Mouse (Mus musculus) cortical plate, adult 2 months (tissue): ENCODE data around the gene Lamc1. TPM values are rescaled to one million over a fixed set of nuclear protein-coding genes. Genes with fewer than 3 reads are reported as not detected.

Experiments
- H3K27ac ChIP-seq: fragments of 200-500 bp; 2 replicates; pipeline ENCODE4 v1.5.1; 2012; ENCODE audit warnings: low read length, control low read depth, inconsistent platforms; ENCODE audit not compliant: insufficient read depth
- H3K4me1 ChIP-seq: fragments of 200-500 bp; 2 replicates; pipeline ENCODE4 v1.6.1; 2011; ENCODE audit warnings: low read length; ENCODE audit not compliant: control insufficient read depth, insufficient read depth
- H3K4me3 ChIP-seq: fragments of 200-500 bp; 2 replicates; pipeline ENCODE4 v1.5.1; 2011; ENCODE audit warnings: mild to moderate bottlenecking, low read length, control low read depth; ENCODE audit not compliant: insufficient read depth
- CTCF ChIP-seq: fragments of 200-500 bp; IDR thresholded peaks from 2 replicates; pipeline ENCODE4 v1.5.1; 2011; ENCODE audit warnings: mild to moderate bottlenecking, control low read depth, low read length; ENCODE audit not compliant: insufficient read depth; ENCODE audit errors: extremely low read depth
- POLR2A ChIP-seq: fragments of 200-500 bp; IDR thresholded peaks from 2 replicates; pipeline ENCODE4 v1.6.1; 2011; ENCODE audit warnings: mild to moderate bottlenecking, low read length, control low read depth; ENCODE audit not compliant: insufficient read depth; ENCODE audit errors: extremely low read depth
- polyA plus RNA-seq: library from polyadenylated mRNA; depleted of rRNA; stranded (reverse); fragments of >200 nt; gene quantifications from 2 replicates; pipeline ENCODE4 v1.2.3, GENCODE M21; 2012; rRNA removed

Lamc1 gene
- polyA plus RNA-seq, result 23.2 TPM in 2 replicates

GRCm38 (mm10) chr1:153332444-153333295 is at the start of gene Lamc1:
Lamc1 (minus strand) TSS chr1:153332786.
- peak within 1 kb of the TSS; percentile 80 for H3K4me3 ChIP-seq
- H3K27ac ChIP-seq, result peak within 1 kb of the TSS; percentile 98
- TF ChIP-seq CTCF (no peak), POLR2A (peak; percentile 77)
- peaks cover 2% of the 10 kb centered on the region; the same call in 1 of the 2 replicates for H3K4me1 ChIP-seq

GRCm38 (mm10) chr1:153380746-153381282 is 48.2 kb upstream of the Lamc1 start:
- Histone ChIP-seq H3K4me1 (no peaks in the 10 kb centered on the region), H3K27ac (no peak overlapping the region), H3K4me3 (no peak overlapping the region)
- TF ChIP-seq POLR2A (no peak), CTCF (no peak)

- no peak overlapping the region for H3K27ac ChIP-seq
- no peaks in the 10 kb centered on the region for H3K4me1 ChIP-seq
- TF ChIP-seq CTCF (no peak), POLR2A (no peak)
- no peak overlapping the region for H3K4me3 ChIP-seq
Observed at GRCm38 (mm10) chr1:153379832-153380231, 47.2 kb upstream of the Lamc1 start.

- no peak for TF ChIP-seq POLR2A
- TF ChIP-seq CTCF, result no peak
- Histone ChIP-seq H3K4me1 (no peaks in the 10 kb centered on the region), H3K27ac (no peak overlapping the region), H3K4me3 (no peak overlapping the region)
Observed at GRCm38 (mm10) chr1:153378587-153378986, 46.0 kb upstream of the Lamc1 start.

GRCm38 (mm10) chr1:153376446-153376845 is 43.9 kb upstream of the Lamc1 start:
- H3K4me1 ChIP-seq, result no peaks in the 10 kb centered on the region
- H3K27ac ChIP-seq, result no peak overlapping the region
- no peak for TF ChIP-seq POLR2A
- no peak for TF ChIP-seq CTCF
- H3K4me3 ChIP-seq, result no peak overlapping the region

GRCm38 (mm10) chr1:153374136-153374535 is 41.5 kb upstream of the Lamc1 start:
- Histone ChIP-seq H3K4me3 (no peak overlapping the region), H3K4me1 (no peaks in the 10 kb centered on the region), H3K27ac (no peak overlapping the region)
- TF ChIP-seq CTCF, result no peak
- TF ChIP-seq POLR2A, result no peak

GRCm38 (mm10) chr1:153371846-153372245 is 39.3 kb upstream of the Lamc1 start:
- no peak for TF ChIP-seq CTCF
- TF ChIP-seq POLR2A, result no peak
- H3K4me1 ChIP-seq, result no peaks in the 10 kb centered on the region
- no peak overlapping the region for H3K4me3 ChIP-seq
- no peak overlapping the region for H3K27ac ChIP-seq

GRCm38 (mm10) chr1:153369011-153369410 is 36.4 kb upstream of the Lamc1 start:
- no peaks in the 10 kb centered on the region for H3K4me1 ChIP-seq
- H3K27ac ChIP-seq, result no peak overlapping the region
- no peak overlapping the region for H3K4me3 ChIP-seq
- TF ChIP-seq POLR2A (no peak), CTCF (no peak)

- no peak overlapping the region for H3K27ac ChIP-seq
- no peaks in the 10 kb centered on the region for H3K4me1 ChIP-seq
- no peak overlapping the region for H3K4me3 ChIP-seq
- TF ChIP-seq CTCF (no peak), POLR2A (no peak)
Observed at GRCm38 (mm10) chr1:153367048-153367447, 34.5 kb upstream of the Lamc1 start.

GRCm38 (mm10) chr1:153361926-153362325 is 29.3 kb upstream of the Lamc1 start:
- TF ChIP-seq POLR2A, result no peak
- TF ChIP-seq CTCF, result no peak
- Histone ChIP-seq H3K4me3 (no peak overlapping the region), H3K4me1 (no peaks in the 10 kb centered on the region), H3K27ac (no peak overlapping the region)
